Mouse (Mus musculus) megakaryocyte, embryonic 14.5 days (primary cell): ENCODE measurements around the gene Grk5.

Experiments used
- FLI1 ChIP-seq: IDR thresholded peaks from 2 replicates; pipeline ENCODE4 v1.6.1; 2012; ENCODE audit warnings: low read length, inconsistent platforms, mixed read lengths
- GATA1 ChIP-seq: IDR thresholded peaks from 3 replicates; pipeline ENCODE4 v1.6.1; 2012; ENCODE audit warnings: mixed read lengths, low read length, inconsistent platforms, borderline replicate concordance

DNA sequence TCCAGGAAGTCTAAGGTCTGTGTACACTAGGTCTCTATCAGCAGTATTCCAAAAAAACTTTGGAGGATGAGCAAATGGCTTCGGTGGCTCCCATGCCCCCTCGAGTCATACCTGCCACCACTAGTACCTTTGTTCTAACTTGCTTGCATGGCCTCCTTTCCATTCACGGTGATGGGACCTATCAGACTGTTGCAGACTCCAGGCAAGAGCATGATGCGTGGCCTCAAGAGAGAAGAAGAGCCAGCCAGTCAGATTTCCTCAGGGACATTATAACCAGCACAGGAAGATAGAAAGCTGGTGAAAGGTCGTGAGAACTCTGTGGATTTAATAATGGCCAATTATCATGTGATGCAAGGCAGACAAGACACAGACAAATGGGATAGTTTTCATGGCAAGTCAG is 91.8 kb downstream of the Grk5 start:
- TF ChIP-seq GATA1 (no peak), FLI1 (no peak)
